Mouse (Mus musculus) cortical plate, adult 2 months (tissue): ENCODE measurements at regions not wholly inside any gene's neighbourhood (a gene's known extent, or its start where the extent isn't known, plus 50 kb on each side); places are given as distances from the start of the nearest gene placed in this dataset.
A peak's percentile ranks its signal among the peaks of the same experiment; 100 is the strongest.
"Not testable (repeated sequence)": the region's sequence is repeated elsewhere in the genome, so short reads cannot be mapped to it uniquely, and the experiment has no call there.

Experiments
- H3K27ac ChIP-seq: fragments of 200-500 bp; 2 replicates; pipeline ENCODE4 v1.5.1; 2012; ENCODE audit warnings: low read length, control low read depth, inconsistent platforms; ENCODE audit not compliant: insufficient read depth
- H3K4me1 ChIP-seq: fragments of 200-500 bp; 2 replicates; pipeline ENCODE4 v1.6.1; 2011; ENCODE audit warnings: low read length; ENCODE audit not compliant: control insufficient read depth, insufficient read depth
- H3K4me3 ChIP-seq: fragments of 200-500 bp; 2 replicates; pipeline ENCODE4 v1.5.1; 2011; ENCODE audit warnings: mild to moderate bottlenecking, low read length, control low read depth; ENCODE audit not compliant: insufficient read depth
- CTCF ChIP-seq: fragments of 200-500 bp; IDR thresholded peaks from 2 replicates; pipeline ENCODE4 v1.5.1; 2011; ENCODE audit warnings: mild to moderate bottlenecking, control low read depth, low read length; ENCODE audit not compliant: insufficient read depth; ENCODE audit errors: extremely low read depth
- POLR2A ChIP-seq: fragments of 200-500 bp; IDR thresholded peaks from 2 replicates; pipeline ENCODE4 v1.6.1; 2011; ENCODE audit warnings: mild to moderate bottlenecking, low read length, control low read depth; ENCODE audit not compliant: insufficient read depth; ENCODE audit errors: extremely low read depth

GRCm38 (mm10) chrX:93888480-93888879, 56.5 kb upstream of the Pdk3 start:
- Histone ChIP-seq H3K27ac (no peak overlapping the region), H3K4me1 (no peaks in the 10 kb centered on the region), H3K4me3 (no peak overlapping the region)
- TF ChIP-seq CTCF (no peak), POLR2A (no peak)

GRCm38 (mm10) chrX:93888966-93889365, 57.0 kb upstream of the Pdk3 start:
- peak overlapping the region; percentile 45; the same call in 1 of the 2 replicates for H3K27ac ChIP-seq

GRCm38 (mm10) chrX:93889394-93890042, 57.5 kb upstream of the Pdk3 start:
- Histone ChIP-seq H3K4me1 (no peaks in the 10 kb centered on the region), H3K27ac (peak overlapping the region; percentile 86; the same call in 1 of the 2 replicates), H3K4me3 (peak overlapping the region; percentile 45)
- TF ChIP-seq POLR2A (no peak), CTCF (peak; percentile 73)

More at GRCm38 (mm10) chrX:93888966-93889365, 57.0 kb upstream of the Pdk3 start:
- TF ChIP-seq CTCF (no peak), POLR2A (no peak)
- Histone ChIP-seq H3K4me1 (no peaks in the 10 kb centered on the region), H3K4me3 (peak overlapping the region; percentile 45)

- TF ChIP-seq POLR2A (no peak), CTCF (no peak)
- H3K27ac ChIP-seq: no peak overlapping the region
- no peaks in the 10 kb centered on the region for H3K4me1 ChIP-seq
- no peak overlapping the region for H3K4me3 ChIP-seq
Measured at GRCm38 (mm10) chrX:93896838-93897820, 65.1 kb upstream of the Pdk3 start.

- TF ChIP-seq CTCF (no peak), POLR2A (no peak)
- no peak overlapping the region for H3K27ac ChIP-seq
- H3K4me1 ChIP-seq: no peaks in the 10 kb centered on the region
- no peak overlapping the region for H3K4me3 ChIP-seq
Measured at GRCm38 (mm10) chrX:93903209-93903608, 65.2 kb upstream of the AU015836 start.

GRCm38 (mm10) chrX:93905531-93905930, 62.9 kb upstream of the AU015836 start:
- Histone ChIP-seq H3K27ac (no peak overlapping the region), H3K4me1 (no peaks in the 10 kb centered on the region), H3K4me3 (no peak overlapping the region)
- TF ChIP-seq POLR2A (no peak), CTCF (no peak)

GRCm38 (mm10) chrX:93911087-93911840, 57.2 kb upstream of the AU015836 start:
- Histone ChIP-seq H3K4me3 (no peak overlapping the region), H3K4me1 (no peaks in the 10 kb centered on the region), H3K27ac (no peak overlapping the region)
- no peak for TF ChIP-seq POLR2A
- peak; percentile 64 for TF ChIP-seq CTCF

GRCm38 (mm10) chrX:93915548-93915947, 52.9 kb upstream of the AU015836 start:
- Histone ChIP-seq H3K4me3 (no peak overlapping the region), H3K4me1 (no peaks in the 10 kb centered on the region), H3K27ac (no peak overlapping the region)
- TF ChIP-seq POLR2A: no peak
- no peak for TF ChIP-seq CTCF

GRCm38 (mm10) chrX:93917367-93917766, 51.1 kb upstream of the AU015836 start:
- not testable (repeated sequence) for H3K4me1 ChIP-seq, H3K4me3 ChIP-seq, H3K27ac ChIP-seq
